Mouse (Mus musculus) stomach, postnatal 0 days (tissue): Measurements from ENCODE around the gene Gpatch4. TPM values are rescaled to one million over a fixed set of nuclear protein-coding genes. Genes with fewer than 3 reads are reported as not detected.

Experiments used
- ATAC-seq: fragments of 200-750 bp; cut with Nextera tagmentation; 2 replicates; pipeline ENCODE4 v1.8.0; 2017; ENCODE audit not compliant: low FRiP score, low TSS enrichment
- DNase-seq: peaks from one replicate; pipeline ENCODE4 v3.0.0-alpha.2; 2016; ENCODE audit warnings: low spot score
- H3K27ac ChIP-seq: fragments of 300-500 bp; sonication (generic); replicated peaks from 2 replicates; pipeline ENCODE4 v1.5.1; 2014; ENCODE audit warnings: mild to moderate bottlenecking, control low read depth
- H3K27me3 ChIP-seq: fragments of 300-500 bp; sonication (generic); 2 replicates; pipeline ENCODE4 v1.6.1; 2014; ENCODE audit warnings: low read length; ENCODE audit not compliant: control insufficient read depth, insufficient read depth
- H3K36me3 ChIP-seq: fragments of 300-500 bp; sonication (generic); 2 replicates; pipeline ENCODE4 v1.6.1; 2014; ENCODE audit warnings: low read length, mixed read lengths; ENCODE audit not compliant: control insufficient read depth, insufficient read depth
- H3K4me1 ChIP-seq: fragments of 300-500 bp; sonication (generic); replicated peaks from 2 replicates; pipeline ENCODE4 v1.6.1; 2014; ENCODE audit warnings: antibody characterized with exemption; ENCODE audit not compliant: control insufficient read depth, insufficient read depth
- H3K4me2 ChIP-seq: fragments of 300-500 bp; sonication (generic); replicated peaks from 2 replicates; pipeline ENCODE4 v1.6.1; 2014; ENCODE audit warnings: low read depth, mild to moderate bottlenecking, control low read depth, moderate library complexity
- H3K4me3 ChIP-seq: fragments of 300-500 bp; sonication (generic); 2 replicates; pipeline ENCODE4 v1.5.1; 2014; ENCODE audit warnings: low read depth, low read length, control low read depth
- H3K9ac ChIP-seq: fragments of 300-500 bp; sonication (generic); 2 replicates; pipeline ENCODE4 v1.6.1; 2014; ENCODE audit warnings: mild to moderate bottlenecking, low read length, control low read depth, mixed read lengths
- H3K9me3 ChIP-seq: fragments of 300-500 bp; sonication (generic); 2 replicates; pipeline ENCODE4 v1.6.1; 2016; ENCODE audit warnings: low read length; ENCODE audit not compliant: control insufficient read depth
- CTCF ChIP-seq: IDR thresholded peaks from 2 replicates; pipeline ENCODE4 v1.5.1; 2016; ENCODE audit warnings: antibody characterized with exemption, low read depth, mild to moderate bottlenecking, moderate library complexity
- EP300 ChIP-seq: optimal IDR thresholded peaks from 2 replicates; pipeline ENCODE3; 2016; ENCODE audit warnings: antibody characterized with exemption
- WGBS: fragments of 180-500 bp; shearing (Covaris S2); extraction: QIAGEN DNeasy Blood & Tissue Kit; methylation state at CpG from one replicate; pipeline ENCODE4 v1.1.7; 2014; 5-methylcytosine and 5-hydroxymethylcytosine counted together
- polyA plus RNA-seq: library from polyadenylated mRNA; unstranded; fragments of >200 nt; fragmentation: Nextera tagmentation; extraction: Ambion mirVana; gene quantifications from 2 replicates; pipeline ENCODE4 v1.2.1, GENCODE M21; 2015

The Gpatch4 gene
- polyA plus RNA-seq, 1 experiment from 2014 or later: 19.2 TPM

- H3K27me3 ChIP-seq: no peaks in the 10 kb centered on the region
- ATAC-seq: no peak
- no peak for DNase-seq
- 73% methylated on average over 8 of the region's 8 CpGs for WGBS
- H3K9ac ChIP-seq: no peak overlapping the region
- TF ChIP-seq EP300 (no peak), CTCF (no peak)
- no peaks in the 10 kb centered on the region for H3K4me1 ChIP-seq
- no peak overlapping the region for H3K4me3 ChIP-seq
- H3K27ac ChIP-seq: no peak overlapping the region
- H3K4me2 ChIP-seq: no peak overlapping the region
- no peaks in the 10 kb centered on the region for H3K36me3 ChIP-seq
- H3K9me3 ChIP-seq: no peaks in the 10 kb centered on the region
These were observed 31.9 kb downstream of the Gpatch4 start for GRCm38 (mm10) chr3:88074766-88075165.

GRCm38 (mm10) chr3:88077441-88077840, 34.5 kb downstream of the Gpatch4 start:
- H3K36me3 ChIP-seq: no peaks in the 10 kb centered on the region
- no peak overlapping the region for H3K27ac ChIP-seq
- H3K4me3 ChIP-seq: no peak overlapping the region
- TF ChIP-seq CTCF (no peak), EP300 (no peak)
- no peaks in the 10 kb centered on the region for H3K9me3 ChIP-seq
- no peak overlapping the region for H3K4me2 ChIP-seq
- DNase-seq (no peak), ATAC-seq (no peak)
- 39% methylated on average over 8 of the region's 8 CpGs for WGBS
- H3K4me1 ChIP-seq: no peaks in the 10 kb centered on the region
- H3K27me3 ChIP-seq: no peaks in the 10 kb centered on the region
- no peak overlapping the region for H3K9ac ChIP-seq

- TF ChIP-seq EP300 (no peak), CTCF (no peak)
- Histone ChIP-seq H3K4me3 (no peak within 1 kb of the TSS), H3K27me3 (no peaks in the 10 kb centered on the region), H3K4me2 (no peak within 1 kb of the TSS), H3K9ac (no peak within 1 kb of the TSS), H3K36me3 (no peaks in the 10 kb centered on the region), H3K4me1 (no peaks in the 10 kb centered on the region), H3K27ac (no peak within 1 kb of the TSS), H3K9me3 (no peaks in the 10 kb centered on the region)
- ATAC-seq (no peak), DNase-seq (no peak)
- WGBS: 80% methylated on average over 4 of the region's 4 CpGs
These were observed 35.3 kb downstream of the Gpatch4 start, which contains the start of gene Ttc24 for GRCm38 (mm10) chr3:88078204-88078603. Ttc24 (minus strand) TSS chr3:88078304.

- Histone ChIP-seq H3K4me3 (peak within 1 kb of the TSS; percentile 52), H3K27me3 (no peaks in the 10 kb centered on the region), H3K9me3 (no peaks in the 10 kb centered on the region), H3K27ac (0 out of 2 replicates have a peak within 1 kb of the TSS, but pooled peaks have one; percentile 35), H3K9ac (peak within 1 kb of the TSS; percentile 49), H3K36me3 (no peaks in the 10 kb centered on the region), H3K4me2 (peak within 1 kb of the TSS; percentile 78), H3K4me1 (no peaks in the 10 kb centered on the region)
- whole genome bisulfite sequencing: 20% methylated on average over 32 of the region's 33 CpGs
- peak; percentile 92 for DNase-seq
- TF ChIP-seq CTCF (0 out of 2 replicates have a peak, but pooled peaks have one; percentile 15), EP300 (no peak)
- ATAC-seq: peak; percentile 87
These were observed 38.7 kb downstream of the Gpatch4 start, which contains the start of gene Iqgap3 for GRCm38 (mm10) chr3:88081345-88082223. Iqgap3 (plus strand) TSS chr3:88081971.

- Histone ChIP-seq H3K4me1 (no peaks in the 10 kb centered on the region), H3K27ac (no peak overlapping the region), H3K4me2 (peak overlapping the region; percentile 78), H3K9me3 (no peaks in the 10 kb centered on the region), H3K4me3 (peak overlapping the region; percentile 52), H3K36me3 (no peaks in the 10 kb centered on the region), H3K27me3 (no peaks in the 10 kb centered on the region), H3K9ac (peak overlapping the region; percentile 49)
- ATAC-seq (peak; percentile 38; the same call in 1 of the 2 replicates), DNase-seq (peak; percentile 35)
- 1% methylated on average over 13 of the region's 13 CpGs for WGBS
- TF ChIP-seq EP300: no peak
- TF ChIP-seq CTCF: no peak
These were observed 39.3 kb downstream of the Gpatch4 start for GRCm38 (mm10) chr3:88082224-88082618.

GRCm38 (mm10) chr3:88082663-88083062, 39.8 kb downstream of the Gpatch4 start:
- DNase-seq: peak; percentile 46
- WGBS: 2% methylated on average over 4 of the region's 4 CpGs
- Histone ChIP-seq H3K4me1 (no peaks in the 10 kb centered on the region), H3K27ac (0 out of 2 replicates have a peak overlapping the region, but pooled peaks have one; percentile 35), H3K9me3 (no peaks in the 10 kb centered on the region), H3K4me2 (peak overlapping the region; percentile 78), H3K9ac (peak overlapping the region; percentile 49; the same call in 1 of the 2 replicates), H3K27me3 (no peaks in the 10 kb centered on the region), H3K4me3 (peak overlapping the region; percentile 52), H3K36me3 (no peaks in the 10 kb centered on the region)
- TF ChIP-seq EP300: no peak
- no peak for TF ChIP-seq CTCF
- peak; percentile 70 for ATAC-seq
